Mouse (Mus musculus): ENCODE measurements around the gene Lnpep.

DNA sequence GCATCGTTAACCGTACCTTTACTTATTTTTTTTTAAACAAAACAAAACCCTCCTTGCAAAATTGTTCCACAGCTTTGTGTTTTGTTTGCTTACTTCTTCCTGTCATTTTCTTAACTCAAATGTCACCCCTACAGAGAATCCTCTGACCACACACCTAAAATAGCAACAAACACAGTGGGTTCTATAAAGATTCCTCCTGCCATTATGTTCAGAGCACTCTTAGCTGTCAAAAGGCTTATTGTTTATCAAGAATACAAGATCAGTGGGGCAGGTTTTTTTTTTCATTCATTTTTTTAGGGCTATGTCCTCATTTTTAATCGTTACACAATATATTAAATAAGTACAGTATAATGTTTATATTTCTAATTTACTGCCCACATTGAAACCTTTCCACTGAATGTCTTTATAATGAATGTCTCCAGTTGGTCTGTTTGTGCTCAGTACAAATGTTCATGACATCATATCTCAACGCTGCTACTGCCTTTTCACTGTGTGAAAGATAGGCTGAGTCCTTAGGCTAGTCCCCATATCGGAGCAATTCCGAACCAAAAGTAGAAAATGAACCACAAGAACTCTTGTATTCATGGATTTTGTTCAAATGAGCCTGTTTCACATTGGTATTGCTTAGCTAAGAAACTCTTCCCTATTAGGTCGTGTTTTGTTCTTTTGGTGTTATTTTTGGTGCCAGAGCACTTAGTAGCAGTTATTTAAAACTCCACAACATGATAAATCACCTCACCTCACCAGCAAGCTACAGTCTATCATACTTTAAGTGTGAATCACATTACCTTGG, 1.2 kb upstream of the Lnpep start:
- TF ChIP-seq POLR2A (IDR thresholded peaks at IDR 0.05; ENCODE audit: extremely low read depth, insufficient read depth, low read length) (no peak), CTCF (IDR thresholded peaks at IDR 0.05; ENCODE audit: extremely low read depth, insufficient read depth, low read length) (no peak)

Measured in cortical plate, adult 2 months (tissue).